In the genomic region with DNA sequence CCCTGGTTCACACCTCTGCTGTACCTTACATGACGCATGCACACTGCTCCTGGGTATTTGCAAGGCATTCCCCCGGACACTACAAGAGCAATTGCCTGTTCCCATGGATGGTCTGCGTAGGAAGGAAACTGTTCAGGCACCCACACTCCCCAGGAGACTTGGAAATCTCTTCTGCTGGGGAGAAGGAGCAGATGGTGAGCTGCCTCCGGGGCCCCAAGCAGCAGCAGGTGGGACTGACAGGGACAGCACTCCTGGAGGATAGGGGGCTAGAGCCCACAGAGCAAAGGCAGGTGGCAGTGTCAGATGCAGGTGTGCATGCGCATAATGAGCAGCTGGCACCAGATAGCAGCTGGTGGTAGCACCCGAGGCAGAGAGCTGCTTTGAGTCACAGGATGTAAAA, we compare ENCODE assay signal across 14 mouse cellular contexts.
DNase-seq lines count a peak whose midpoint lies in the region; ATAC-seq and TF ChIP-seq lines count a peak whose summit lies in the region.
"Had no signal": no experiment of that assay in that cellular context is flagged by ENCODE, and none has a peak within 500 bp of the region (broad histone marks: within the 10 kb centered on the region; RNA-seq: fewer than 3 reads in every experiment).

No protein-coding gene starts in this region.

- H3K27ac ChIP-seq in forebrain, embryonic 11.5 days (ENCODE audit: low read depth, low read length), result no peak overlapping the region
- H3K27ac ChIP-seq in forebrain, embryonic 10.5 days, result no peak overlapping the region
- no peak overlapping the region for H3K27ac ChIP-seq in left cerebral cortex, adult 2 months
- H3K27ac ChIP-seq in midbrain, embryonic 13.5 days, result no peak overlapping the region
- H3K27ac ChIP-seq: forebrain, embryonic 15.5 days; intestine, embryonic 15.5 days; liver, embryonic 15.5 days; neural tube, embryonic 12.5 days had no signal

- no peak overlapping the region for H3K4me3 ChIP-seq in forebrain, embryonic 11.5 days (ENCODE audit: low read depth, low read length)
- no peak overlapping the region for H3K4me3 ChIP-seq in forebrain, embryonic 10.5 days
- H3K4me3 ChIP-seq in left cerebral cortex, adult 2 months, result no peak overlapping the region
- H3K4me3 ChIP-seq in midbrain, embryonic 13.5 days (replicated peaks), result no peak overlapping the region
- H3K4me3 ChIP-seq: forebrain, embryonic 15.5 days; intestine, embryonic 15.5 days; liver, embryonic 15.5 days; neural tube, embryonic 12.5 days had no signal

- H3K4me2 ChIP-seq in forebrain, embryonic 11.5 days (ENCODE audit: low read depth, low read length, severe bottlenecking), result no peak overlapping the region
- H3K4me2 ChIP-seq in midbrain, embryonic 13.5 days (replicated peaks), result no peak overlapping the region
- H3K4me2 ChIP-seq: forebrain, embryonic 15.5 days; intestine, embryonic 15.5 days; liver, embryonic 15.5 days; neural tube, embryonic 12.5 days had no signal

- H3K9me3 ChIP-seq in forebrain, embryonic 11.5 days (ENCODE audit: control insufficient read depth, low read length), result no peaks in the 10 kb centered on the region
- peaks cover 3% of the 10 kb centered on the region; the same call in 1 of the 2 replicates for H3K9me3 ChIP-seq in forebrain, embryonic 10.5 days
- H3K9me3 ChIP-seq in midbrain, embryonic 13.5 days, result 0 out of 2 replicates have a peak, but pooled peaks cover 1% of the 10 kb centered on the region
- H3K9me3 ChIP-seq: forebrain, embryonic 15.5 days; intestine, embryonic 15.5 days; liver, embryonic 15.5 days had no signal

- TF ChIP-seq CTCF in brain, embryonic 14.5 days (IDR thresholded peaks at IDR 0.05; ENCODE audit: borderline replicate concordance, extremely low read depth, insufficient read depth, insufficient read length), result no peak
- TF ChIP-seq CTCF in left cerebral cortex, adult 2 months (IDR thresholded peaks at IDR 0.05), result no peak

- no peak overlapping the region for H3K9ac ChIP-seq in forebrain, embryonic 11.5 days (ENCODE audit: low read length)
- H3K9ac ChIP-seq in midbrain, embryonic 13.5 days (replicated peaks), result no peak overlapping the region
- H3K9ac ChIP-seq: forebrain, embryonic 15.5 days; intestine, embryonic 15.5 days; liver, embryonic 15.5 days; neural tube, embryonic 12.5 days had no signal

- no peak for TF ChIP-seq POLR2A in brain, embryonic 14.5 days (IDR thresholded peaks at IDR 0.05; ENCODE audit: borderline replicate concordance, extremely low read depth, insufficient read depth, insufficient read length, poor library complexity, severe bottlenecking)

- no peaks in the 10 kb centered on the region for H3K36me3 ChIP-seq in forebrain, embryonic 11.5 days (ENCODE audit: control insufficient read depth, insufficient read depth, low read length)
- H3K36me3 ChIP-seq in forebrain, embryonic 10.5 days (replicated peaks), result no peaks in the 10 kb centered on the region
- no peaks in the 10 kb centered on the region for H3K36me3 ChIP-seq in midbrain, embryonic 13.5 days
- H3K36me3 ChIP-seq: forebrain, embryonic 15.5 days; intestine, embryonic 15.5 days; liver, embryonic 15.5 days; neural tube, embryonic 12.5 days had no signal

- no peaks in the 10 kb centered on the region for H3K4me1 ChIP-seq in forebrain, embryonic 11.5 days (replicated peaks; ENCODE audit: control insufficient read depth, insufficient read depth, low read length)
- peaks cover 10% of the 10 kb centered on the region; the same call in 1 of the 2 replicates for H3K4me1 ChIP-seq in forebrain, embryonic 10.5 days
- H3K4me1 ChIP-seq in midbrain, embryonic 13.5 days (replicated peaks), result peaks cover 5% of the 10 kb centered on the region
- H3K4me1 ChIP-seq: forebrain, embryonic 15.5 days; intestine, embryonic 15.5 days; liver, embryonic 15.5 days had no signal

- intact Hi-C loops in left cerebral cortex, adult 2 months (cut with DNase I), result loop anchor here (5.0 kb wide), 1 partner anchor 238 kb away; no protein-coding TSS in a partner anchor

- H3K27me3 ChIP-seq in forebrain, embryonic 11.5 days (ENCODE audit: control insufficient read depth, insufficient read depth, low read length), result no peaks in the 10 kb centered on the region
- no peaks in the 10 kb centered on the region for H3K27me3 ChIP-seq in forebrain, embryonic 10.5 days (ENCODE audit: poor library complexity, severe bottlenecking)
- no peaks in the 10 kb centered on the region for H3K27me3 ChIP-seq in midbrain, embryonic 13.5 days
- H3K27me3 ChIP-seq: forebrain, embryonic 15.5 days; intestine, embryonic 15.5 days; liver, embryonic 15.5 days; neural tube, embryonic 12.5 days had no signal

- peak; percentile 36 for DNase-seq in forebrain, embryonic 11.5 days (ENCODE audit: low spot score)
- no peak for DNase-seq in forebrain, embryonic 10.5 days (ENCODE audit: extremely low spot score, low spot score)
- peak; percentile 42 for DNase-seq in brain, embryonic 14.5 days (ENCODE audit: low read depth)
- DNase-seq in left cerebral cortex, adult 2 months (ENCODE audit: extremely low spot score in 1 of 2, low spot score in 2 of 2), result peak; percentile 29 to 61
- peak; percentile 18 to 34 for DNase-seq in thymus, adult 18-20 months
- DNase-seq in embryo, embryonic 9.5 days (ENCODE audit: extremely low spot score), result no peak
- DNase-seq: heart, adult 11 months; heart, postnatal 4 days had no signal

- no peak for ATAC-seq in forebrain, embryonic 11.5 days (replicated peaks; ENCODE audit: low FRiP score)
- ATAC-seq in erythroid progenitor cell, adult 5-6 weeks (replicated peaks; ENCODE audit: low FRiP score, poor library complexity, severe bottlenecking), result no peak
- ATAC-seq in midbrain, embryonic 13.5 days, result no peak
- ATAC-seq: forebrain, embryonic 15.5 days; intestine, embryonic 15.5 days had no signal

- WGBS in forebrain, embryonic 11.5 days, result 79% methylated on average over 6 of the region's 6 CpGs
- WGBS in forebrain, embryonic 10.5 days, result 87% methylated on average over 6 of the region's 6 CpGs
- 69% methylated on average over 6 of the region's 6 CpGs for WGBS in midbrain, embryonic 13.5 days

Comparison
In these comparisons a context has a peak if more than half of its experiments do, and no peak if none do; other contexts are left out.
1. DNase-seq: peak in forebrain, embryonic 11.5 days (single experiment), brain, embryonic 14.5 days (single experiment), left cerebral cortex, adult 2 months (2 of 2) and thymus, adult 18-20 months (2 of 2); none in forebrain, embryonic 10.5 days (single experiment) and embryo, embryonic 9.5 days (single experiment).